Mouse (Mus musculus) kidney, adult 9 months (tissue): ENCODE data around the gene Dcbld1.

ENCODE experiments used
- DNase-seq: peaks from one replicate; pipeline ENCODE4 v3.0.0; 2022

The Dcbld1 gene

GRCm38 (mm10) chr10:52309196-52309595 lies 75.8 kb downstream of the Dcbld1 start:
- DNase-seq: peak; percentile 83

- DNase-seq: no peak
These were observed 86.3 kb downstream of the Dcbld1 start for GRCm38 (mm10) chr10:52319506-52320286.

GRCm38 (mm10) chr10:52321918-52322317 lies 88.5 kb downstream of the Dcbld1 start:
- DNase-seq: no peak

GRCm38 (mm10) chr10:52331007-52331406 lies 97.6 kb downstream of the Dcbld1 start:
- peak; percentile 76 for DNase-seq

GRCm38 (mm10) chr10:52343324-52343723 lies 109.9 kb downstream of the Dcbld1 start:
- peak; percentile 20 for DNase-seq

GRCm38 (mm10) chr10:52353184-52353583 lies 119.8 kb downstream of the Dcbld1 start:
- no peak for DNase-seq

GRCm38 (mm10) chr10:52358467-52358866 lies 125.0 kb downstream of the Dcbld1 start, which contains the start of gene Gm26741:
TSS of gene Gm26741 (plus strand) at chr10:52358767.
- DNase-seq: no peak

GRCm38 (mm10) chr10:52360241-52360735 lies 126.9 kb downstream of the Dcbld1 start:
- no peak for DNase-seq

- peak; percentile 44 for DNase-seq
These were observed 127.6 kb downstream of the Dcbld1 start for GRCm38 (mm10) chr10:52360862-52361609.

- no peak for DNase-seq
These were observed 135.0 kb downstream of the Dcbld1 start for GRCm38 (mm10) chr10:52368376-52368775.
